Mouse (Mus musculus) kidney, embryonic 14.5 days (tissue): ENCODE measurements around the gene Gm12216. TPM values are rescaled to one million over a fixed set of nuclear protein-coding genes. Genes with fewer than 3 reads are reported as not detected.

ENCODE experiments used
- ATAC-seq: fragments of 200-750 bp; cut with Nextera tagmentation; 2 replicates; pipeline ENCODE4 v1.8.0; 2017; ENCODE audit warnings: moderate number of reproducible peaks, mild to moderate bottlenecking, moderate TSS enrichment, moderate library complexity; ENCODE audit not compliant: low FRiP score, low TSS enrichment
- H3K27ac ChIP-seq: fragments of 300-500 bp; sonication (generic); 2 replicates; pipeline ENCODE4 v1.5.1; 2014; ENCODE audit warnings: low read depth, mild to moderate bottlenecking, low read length, moderate library complexity, mixed read lengths
- H3K27me3 ChIP-seq: fragments of 300-500 bp; sonication (generic); 2 replicates; pipeline ENCODE4 v1.6.1; 2014; ENCODE audit warnings: mild to moderate bottlenecking, low read length; ENCODE audit not compliant: control insufficient read depth, insufficient read depth
- H3K36me3 ChIP-seq: fragments of 300-500 bp; sonication (generic); 2 replicates; pipeline ENCODE4 v1.6.1; 2014; ENCODE audit warnings: low read length, mixed read lengths; ENCODE audit not compliant: control insufficient read depth, insufficient read depth
- H3K4me1 ChIP-seq: fragments of 300-500 bp; sonication (generic); 2 replicates; pipeline ENCODE4 v1.6.1; 2014; ENCODE audit warnings: low read length, mixed read lengths; ENCODE audit not compliant: control insufficient read depth, insufficient read depth
- H3K4me2 ChIP-seq: fragments of 300-500 bp; sonication (generic); replicated peaks from 2 replicates; pipeline ENCODE4 v1.6.1; 2014; ENCODE audit warnings: low read depth, mild to moderate bottlenecking, low read length
- H3K4me3 ChIP-seq: fragments of 300-500 bp; sonication (generic); 2 replicates; pipeline ENCODE4 v1.5.1; 2014; ENCODE audit warnings: mild to moderate bottlenecking, low read length
- H3K9ac ChIP-seq: fragments of 300-500 bp; sonication (generic); 2 replicates; pipeline ENCODE4 v1.6.1; 2014; ENCODE audit warnings: low read depth, mild to moderate bottlenecking, low read length, moderate library complexity
- H3K9me3 ChIP-seq: fragments of 300-500 bp; sonication (generic); 2 replicates; pipeline ENCODE4 v1.6.1; 2016; ENCODE audit warnings: low read length; ENCODE audit not compliant: control insufficient read depth
- WGBS: fragments of 180-500 bp; shearing (Covaris S2); extraction: QIAGEN DNeasy Blood & Tissue Kit; methylation state at CpG from one replicate; pipeline ENCODE4 v1.1.7; 2014; 5-methylcytosine and 5-hydroxymethylcytosine counted together
- polyA plus RNA-seq: library from polyadenylated mRNA; unstranded; fragments of >200 nt; fragmentation: Nextera tagmentation; extraction: Ambion mirVana; gene quantifications from 2 replicates; pipeline ENCODE4 v1.2.1, GENCODE M21; 2014

The Gm12216 gene
- polyA plus RNA-seq, 1 experiment from 2014 or later, result 1.1 TPM

GRCm38 (mm10) chr11:53805786-53806185 is 53.3 kb downstream of the Gm12216 start:
- WGBS, result 70% methylated on average over 9 of the region's 9 CpGs
- Histone ChIP-seq H3K9me3 (no peaks in the 10 kb centered on the region), H3K9ac (no peak overlapping the region), H3K36me3 (no peaks in the 10 kb centered on the region), H3K27me3 (no peaks in the 10 kb centered on the region), H3K4me1 (no peaks in the 10 kb centered on the region), H3K4me2 (no peak overlapping the region), H3K27ac (no peak overlapping the region), H3K4me3 (no peak overlapping the region)
- ATAC-seq, result no peak

- Histone ChIP-seq H3K4me2 (no peak overlapping the region), H3K36me3 (no peaks in the 10 kb centered on the region)
- 84% methylated on average over 14 of the region's 14 CpGs for WGBS
Measured at GRCm38 (mm10) chr11:53804569-53805344, 54.3 kb downstream of the Gm12216 start.

DNA sequence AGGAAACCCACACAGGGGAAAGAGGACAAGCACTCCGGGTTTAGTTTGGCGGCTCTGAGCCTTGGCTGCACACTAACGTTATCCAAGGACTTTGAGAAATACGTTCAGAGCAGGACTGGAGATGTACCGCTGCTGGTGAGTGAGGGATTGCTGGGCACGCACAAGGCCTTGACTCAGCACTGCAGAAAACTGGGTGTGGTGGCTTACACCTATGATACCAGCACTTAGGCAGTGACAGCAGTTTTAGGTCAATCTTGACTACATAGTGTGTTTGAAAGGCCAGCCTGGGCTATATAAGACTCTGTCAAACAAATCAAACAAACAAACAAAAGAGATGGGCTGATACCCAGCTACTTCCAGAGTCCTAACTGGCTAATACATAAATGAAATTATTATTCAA is 55.6 kb downstream of the Gm12216 start:
- H3K9ac ChIP-seq, result no peak overlapping the region
- H3K27me3 ChIP-seq, result no peaks in the 10 kb centered on the region
- H3K36me3 ChIP-seq, result no peaks in the 10 kb centered on the region
- no peak overlapping the region for H3K27ac ChIP-seq
- no peaks in the 10 kb centered on the region for H3K9me3 ChIP-seq
- H3K4me1 ChIP-seq, result no peaks in the 10 kb centered on the region
- no peak for ATAC-seq
- WGBS, result 89% methylated on average over 6 of the region's 6 CpGs
- no peak overlapping the region for H3K4me2 ChIP-seq
- H3K4me3 ChIP-seq, result no peak overlapping the region

More at GRCm38 (mm10) chr11:53804569-53805344, 54.3 kb downstream of the Gm12216 start:
- Histone ChIP-seq H3K9ac (no peak overlapping the region), H3K9me3 (no peaks in the 10 kb centered on the region), H3K27me3 (no peaks in the 10 kb centered on the region), H3K4me3 (no peak overlapping the region), H3K4me1 (no peaks in the 10 kb centered on the region), H3K27ac (no peak overlapping the region)
- ATAC-seq, result no peak

GRCm38 (mm10) chr11:53803093-53803492 is 56.0 kb downstream of the Gm12216 start:
- ATAC-seq, result no peak
- WGBS, result 85% methylated on average over 12 of the region's 12 CpGs
- no peak overlapping the region for H3K4me3 ChIP-seq

DNA sequence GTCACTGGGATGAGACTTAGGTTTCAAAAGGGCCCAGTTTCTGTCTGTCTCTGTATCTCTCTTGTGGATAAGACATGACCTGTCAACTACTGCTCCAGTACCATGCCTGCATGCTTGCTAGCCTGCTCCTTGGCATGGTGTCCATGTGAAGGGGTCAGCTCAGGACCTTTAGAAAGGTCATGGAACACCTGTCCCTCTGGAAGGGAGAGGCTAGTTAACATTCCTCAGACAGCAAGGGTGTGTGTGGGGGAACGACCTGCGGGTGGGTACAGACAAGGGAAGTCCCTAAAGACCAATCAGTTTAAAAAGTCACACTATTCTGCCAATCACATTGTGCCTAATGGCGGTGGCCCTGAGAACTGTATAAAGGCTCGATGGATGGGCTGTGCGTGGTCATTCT is 58.1 kb downstream of the Gm12216 start:
- ATAC-seq, result no peak
- Histone ChIP-seq H3K27me3 (no peaks in the 10 kb centered on the region), H3K4me1 (peaks cover 18% of the 10 kb centered on the region; the same call in 1 of the 2 replicates), H3K27ac (no peak overlapping the region), H3K9me3 (no peaks in the 10 kb centered on the region), H3K9ac (no peak overlapping the region), H3K36me3 (no peaks in the 10 kb centered on the region), H3K4me3 (no peak overlapping the region), H3K4me2 (no peak overlapping the region)
- 79% methylated on average over 5 of the region's 5 CpGs for WGBS

More at GRCm38 (mm10) chr11:53803093-53803492, 56.0 kb downstream of the Gm12216 start:
- Histone ChIP-seq H3K4me1 (no peaks in the 10 kb centered on the region), H3K9me3 (no peaks in the 10 kb centered on the region), H3K27me3 (no peaks in the 10 kb centered on the region), H3K36me3 (no peaks in the 10 kb centered on the region), H3K9ac (no peak overlapping the region), H3K27ac (no peak overlapping the region), H3K4me2 (no peak overlapping the region)

GRCm38 (mm10) chr11:53800036-53800435 is 59.0 kb downstream of the Gm12216 start:
- ATAC-seq, result no peak
- H3K4me1 ChIP-seq, result peaks cover 22% of the 10 kb centered on the region
- no peaks in the 10 kb centered on the region for H3K27me3 ChIP-seq
- no peak overlapping the region for H3K4me2 ChIP-seq
- WGBS, result 64% methylated on average over 4 of the region's 4 CpGs
- no peak overlapping the region for H3K27ac ChIP-seq
- H3K36me3 ChIP-seq, result no peaks in the 10 kb centered on the region
- no peak overlapping the region for H3K9ac ChIP-seq
- H3K4me3 ChIP-seq, result no peak overlapping the region
- H3K9me3 ChIP-seq, result no peaks in the 10 kb centered on the region

GRCm38 (mm10) chr11:53798041-53798711 is 60.9 kb downstream of the Gm12216 start:
- no peak overlapping the region for H3K4me3 ChIP-seq
- H3K27ac ChIP-seq, result no peak overlapping the region
- no peaks in the 10 kb centered on the region for H3K27me3 ChIP-seq
- WGBS, result 96% methylated on average over 10 of the region's 10 CpGs
- H3K9me3 ChIP-seq, result no peaks in the 10 kb centered on the region
- no peak for ATAC-seq
- H3K4me2 ChIP-seq, result no peak overlapping the region
- no peaks in the 10 kb centered on the region for H3K36me3 ChIP-seq
- no peak overlapping the region for H3K9ac ChIP-seq
- H3K4me1 ChIP-seq, result peaks cover 37% of the 10 kb centered on the region

DNA sequence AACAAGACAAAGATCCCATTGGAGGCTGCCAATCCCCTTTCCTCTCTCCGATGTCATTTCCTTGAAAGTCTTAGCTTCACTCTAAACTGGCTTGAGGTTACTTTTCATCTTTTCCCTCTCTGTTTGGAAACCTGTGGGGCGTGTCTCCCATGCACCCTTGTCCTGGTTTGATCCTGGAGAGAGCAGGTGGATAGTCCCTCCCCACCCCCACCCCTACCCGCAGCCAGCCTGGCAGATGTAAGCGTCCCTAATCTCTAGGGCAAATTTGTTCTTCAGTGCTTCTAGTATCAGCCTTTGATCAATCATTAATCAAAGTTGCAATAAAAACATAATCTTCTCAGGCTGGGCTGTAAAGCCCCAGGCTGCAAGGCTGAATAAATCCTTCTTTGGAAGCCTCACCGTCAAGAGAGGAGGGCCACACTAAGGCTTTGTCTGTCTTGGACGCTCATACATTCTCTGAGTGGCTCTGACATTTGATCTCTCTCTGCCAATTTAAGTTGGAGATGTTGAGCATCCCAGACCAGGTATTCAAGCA is 61.6 kb downstream of the Gm12216 start:
- H3K36me3 ChIP-seq, result no peaks in the 10 kb centered on the region
- no peaks in the 10 kb centered on the region for H3K9me3 ChIP-seq
- no peak overlapping the region for H3K4me3 ChIP-seq
- no peaks in the 10 kb centered on the region for H3K27me3 ChIP-seq
- no peak overlapping the region; the same call in 1 of the 2 replicates for H3K27ac ChIP-seq
- H3K4me2 ChIP-seq, result no peak overlapping the region
- H3K9ac ChIP-seq, result no peak overlapping the region
- no peak for ATAC-seq
- H3K4me1 ChIP-seq, result peaks cover 37% of the 10 kb centered on the region
- WGBS, result 49% methylated on average over 6 of the region's 6 CpGs
